Mouse (Mus musculus) T-helper 1 cell (primary cell): Measurements from ENCODE around the gene Hmgcr.

Experiments used
- in situ Hi-C: fragments of 300-600 bp; cut with MboI, MseI; formaldehyde crosslinking; loops from one replicate; pipeline ENCODE4 v1.15.1; 2025; ENCODE audit warnings: high pct_unique_total_duplicates

Gene Hmgcr

DNA sequence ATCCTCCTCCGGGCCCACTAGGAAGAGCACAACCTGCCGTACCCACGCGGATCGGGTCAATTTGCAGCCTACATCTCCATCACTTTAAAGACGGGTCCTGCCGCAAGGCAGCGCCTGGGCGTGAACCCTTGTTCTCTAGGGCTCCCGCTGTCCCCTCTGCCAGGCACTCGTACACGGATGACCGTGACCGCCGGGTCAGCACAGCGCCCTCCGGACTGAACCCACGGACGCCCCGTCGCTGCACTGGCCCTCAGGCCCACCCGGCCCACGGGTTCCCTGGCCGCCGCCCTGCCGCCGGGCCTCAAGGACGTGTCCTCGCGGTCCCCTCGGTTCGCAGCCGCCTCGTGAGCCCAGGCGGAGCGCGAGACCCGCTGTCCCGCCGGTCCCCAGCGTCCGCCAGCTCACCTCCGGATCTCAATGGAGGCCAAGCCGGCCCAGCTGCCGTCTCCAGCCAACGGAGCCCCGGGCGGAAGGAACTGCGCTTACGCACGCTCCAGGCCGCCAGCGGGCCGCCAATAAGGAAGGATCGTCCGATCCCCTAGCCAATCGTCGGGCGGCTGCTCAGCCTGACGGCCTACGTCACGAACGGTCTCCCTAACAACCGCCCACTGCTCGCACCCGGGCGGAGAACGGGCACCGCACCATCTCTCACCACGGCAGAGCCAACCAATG is at the start of gene Hmgcr:
Gene Hmgcr (minus strand): TSS at position 531 of the 672 bp plus-strand sequence.
- in situ Hi-C loops: no loop called here

DNA sequence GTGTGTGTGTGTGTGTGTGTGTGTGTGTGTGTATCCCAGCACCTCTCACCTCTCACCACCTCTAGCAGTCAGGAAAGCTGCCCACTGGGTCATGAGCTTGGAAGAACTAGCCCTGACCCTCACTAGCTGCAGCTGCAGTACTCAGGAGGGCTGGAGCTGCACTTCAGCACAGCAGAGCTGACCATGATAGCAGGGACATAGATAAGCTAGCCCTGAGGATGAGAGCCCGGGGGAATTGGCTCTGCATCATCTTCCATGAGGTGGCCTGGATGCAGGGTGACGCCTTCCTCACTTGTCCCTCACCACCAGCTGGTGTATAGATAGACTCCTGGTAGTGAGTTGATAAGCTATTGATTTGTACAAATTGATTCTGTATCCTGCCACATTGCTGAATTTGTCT is 49.3 kb upstream of the Hmgcr start:
- in situ Hi-C loops: no loop called here

DNA sequence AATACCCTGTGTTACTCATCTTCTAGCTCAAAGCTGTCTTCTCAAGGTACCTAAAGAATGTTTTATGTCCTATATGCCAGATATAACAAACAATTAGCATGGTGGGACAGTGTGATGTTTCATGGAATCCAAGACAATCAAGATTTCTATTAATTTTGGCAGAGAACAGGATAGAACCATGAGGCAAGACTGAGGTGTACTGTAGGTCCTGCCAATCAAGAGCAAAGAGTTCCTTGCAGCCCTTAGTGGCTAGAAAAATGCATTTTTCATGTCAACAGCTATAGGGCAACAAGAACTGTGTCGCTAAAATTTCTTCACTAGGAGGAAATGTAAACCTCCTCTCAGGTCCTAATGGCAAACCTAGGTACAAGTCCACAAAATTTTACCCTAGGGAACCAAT is 47.1 kb upstream of the Hmgcr start:
- in situ Hi-C loops: no loop called here

DNA sequence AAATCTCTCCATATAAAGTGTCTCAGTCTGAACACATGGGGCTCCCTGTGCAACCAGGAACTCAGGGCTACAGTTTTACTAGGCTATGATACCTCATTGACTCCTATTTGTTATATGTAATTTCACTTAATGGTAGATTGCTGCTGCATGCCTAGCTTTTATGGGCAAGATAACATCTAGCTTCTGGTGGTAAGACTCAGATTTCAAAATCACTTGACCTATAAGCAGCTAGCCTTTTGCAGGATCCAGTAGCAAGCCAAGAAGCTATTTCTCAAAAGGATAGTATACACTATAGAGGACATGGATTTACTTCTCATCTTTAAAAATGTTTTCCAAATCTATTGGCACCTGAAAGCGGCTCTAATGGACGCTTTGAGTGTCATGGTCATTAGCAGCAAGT is 45.6 kb upstream of the Hmgcr start:
- in situ Hi-C loops: no loop called here

DNA sequence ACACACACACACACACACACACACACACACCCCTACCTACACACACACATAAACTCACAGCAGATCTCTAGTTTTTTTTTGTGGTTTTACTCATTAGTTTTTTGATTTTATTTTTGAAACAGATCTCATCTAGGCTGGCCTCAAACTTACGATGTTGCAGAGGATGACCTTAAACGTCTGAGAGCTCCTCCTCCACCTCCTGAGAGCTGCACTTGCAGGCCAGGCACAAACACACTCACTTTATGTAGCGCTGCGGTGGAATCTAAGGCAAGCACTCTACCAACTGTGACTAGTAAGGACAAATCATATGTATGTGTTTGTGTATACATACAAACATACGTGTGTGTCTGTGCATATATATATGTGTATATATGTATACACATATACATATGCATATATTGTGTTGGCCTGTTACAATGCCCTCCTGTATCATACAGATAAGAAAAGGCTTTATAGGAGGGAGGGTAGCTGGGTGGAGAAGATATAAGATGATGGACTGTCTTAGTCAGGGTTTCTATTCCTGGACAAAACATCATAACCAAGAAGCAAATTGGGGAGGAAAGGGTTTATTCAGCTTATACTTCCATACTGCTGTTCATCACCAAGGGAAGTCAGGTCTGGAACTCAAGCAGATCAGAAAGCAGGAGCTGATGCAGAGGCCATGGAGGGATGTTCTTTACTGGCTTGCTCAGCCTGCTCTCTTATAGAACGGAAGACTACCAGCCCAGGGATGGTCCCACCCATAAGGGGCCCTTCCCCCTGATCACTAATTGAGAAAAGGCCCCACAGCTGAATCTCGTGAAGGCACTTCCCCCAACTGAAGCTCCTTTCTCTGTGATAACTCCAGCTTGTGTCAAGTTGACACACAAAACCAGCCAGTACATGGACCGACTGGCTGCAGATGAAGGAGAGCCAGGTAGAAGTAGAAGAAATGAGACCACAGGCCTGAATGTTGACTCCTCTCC is 38.8 kb upstream of the Hmgcr start:
- in situ Hi-C loops: no loop called here

DNA sequence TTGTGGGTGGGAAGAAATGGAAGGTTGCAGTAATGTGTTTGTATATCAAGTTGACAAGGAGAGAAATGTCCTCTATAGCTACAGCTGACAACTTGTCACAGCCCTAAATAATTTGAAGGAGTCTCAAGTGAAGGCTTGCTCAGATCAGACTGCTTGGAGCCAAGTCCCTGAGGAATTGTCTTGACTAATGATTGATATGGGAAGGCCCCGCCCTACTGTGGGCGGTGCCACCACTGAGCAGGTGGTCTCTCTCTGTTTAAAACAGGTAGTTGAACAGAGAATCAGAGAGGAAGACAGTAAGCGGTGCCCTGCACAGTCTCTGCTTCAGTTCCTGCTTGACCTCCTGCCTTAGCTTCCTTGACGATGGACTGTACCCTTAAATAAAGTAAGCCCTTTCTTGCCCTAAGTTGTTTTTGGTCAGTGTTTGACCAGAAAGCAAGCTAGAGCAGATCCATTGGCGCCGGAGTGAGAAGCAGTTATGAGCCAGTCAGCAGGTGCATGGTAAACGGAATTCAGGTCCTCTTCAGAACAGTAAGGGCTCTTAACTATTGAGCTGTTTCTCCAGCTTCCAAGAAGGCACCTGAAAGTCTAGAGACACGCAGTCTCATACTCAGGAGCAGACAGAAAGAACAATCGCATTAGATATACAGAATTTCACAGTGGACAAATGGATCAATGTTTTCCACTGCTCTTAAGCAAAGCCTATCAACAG is 32.0 kb upstream of the Hmgcr start:
- in situ Hi-C loops: no loop called here

DNA sequence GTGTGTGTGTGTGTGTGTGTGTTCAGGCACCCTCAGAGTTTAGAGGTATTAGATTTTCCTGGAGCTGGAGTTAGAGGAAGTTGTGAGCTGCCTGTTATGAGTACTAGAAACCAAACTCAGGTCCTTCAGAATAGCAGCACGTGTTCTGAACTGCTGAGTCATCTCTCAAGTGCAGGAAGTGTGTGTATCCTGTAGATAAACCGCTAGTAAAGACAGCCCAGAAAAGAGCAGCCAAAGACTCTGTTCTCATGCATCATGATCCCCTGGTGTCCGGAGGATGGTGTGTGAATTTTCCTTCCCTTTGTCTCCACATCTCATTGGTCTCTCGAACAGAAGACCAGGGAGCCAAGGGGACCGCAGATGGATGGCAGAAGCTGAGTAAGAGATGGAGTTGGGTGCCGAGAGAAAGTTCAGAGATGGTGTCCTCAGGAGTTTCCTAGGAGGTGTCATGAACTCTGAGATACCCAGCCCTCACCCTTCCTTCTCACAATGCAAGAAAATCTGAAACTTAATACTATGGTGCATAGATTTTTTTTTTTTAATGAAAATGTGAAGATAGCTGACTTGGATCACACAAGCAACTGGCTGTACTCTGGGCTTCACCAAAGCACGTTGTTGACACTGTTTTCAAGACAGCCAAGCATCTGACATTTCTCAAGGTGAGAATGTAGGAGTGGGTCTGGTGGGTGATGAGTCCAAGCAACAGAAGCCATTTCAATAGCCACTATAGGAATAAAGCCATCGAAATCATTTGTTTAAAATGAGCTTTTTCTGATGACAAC is 27.3 kb upstream of the Hmgcr start:
- in situ Hi-C loops: no loop called here

DNA sequence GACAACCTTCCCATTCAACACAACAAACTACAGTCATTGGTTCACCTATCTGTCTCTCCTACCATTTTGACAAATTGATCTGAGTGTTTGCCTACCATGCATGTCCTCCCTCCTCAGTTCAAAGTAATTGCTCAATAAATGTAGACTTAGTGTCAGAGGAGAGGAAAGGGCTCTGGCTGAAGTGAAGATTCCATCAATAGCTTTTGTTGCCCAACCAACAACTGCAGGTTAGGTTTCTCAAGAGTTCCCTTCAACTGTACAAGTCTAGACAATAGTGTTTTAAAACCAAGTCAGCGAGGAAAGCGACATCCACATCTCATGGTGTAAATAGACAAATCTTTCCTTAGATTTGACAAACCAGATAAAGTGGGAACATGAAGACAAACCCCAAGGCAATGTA is 24.7 kb upstream of the Hmgcr start:
- in situ Hi-C loops: no loop called here

DNA sequence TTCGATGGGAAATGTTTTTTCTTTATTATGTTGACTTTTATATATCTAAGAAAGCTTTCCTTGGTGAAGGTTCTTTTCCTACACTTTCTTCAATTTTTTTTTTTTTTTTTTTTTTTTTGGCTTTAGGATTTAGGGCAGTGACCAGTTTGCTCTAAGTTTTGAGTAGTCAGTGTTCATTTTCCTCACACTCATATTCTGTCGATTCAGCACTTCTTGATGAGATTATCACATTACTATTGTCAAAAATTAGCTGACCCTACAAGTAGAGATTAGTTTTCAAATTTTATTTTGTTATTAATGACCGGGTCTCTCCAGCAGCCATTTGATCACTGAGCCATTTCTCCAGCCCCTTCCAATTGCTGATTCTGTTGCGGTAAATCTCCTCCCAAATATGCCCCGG is 19.2 kb upstream of the Hmgcr start:
- in situ Hi-C loops: loop anchor here (5.0 kb wide), 1 partner anchor 92 kb away; no protein-coding TSS in a partner anchor

DNA sequence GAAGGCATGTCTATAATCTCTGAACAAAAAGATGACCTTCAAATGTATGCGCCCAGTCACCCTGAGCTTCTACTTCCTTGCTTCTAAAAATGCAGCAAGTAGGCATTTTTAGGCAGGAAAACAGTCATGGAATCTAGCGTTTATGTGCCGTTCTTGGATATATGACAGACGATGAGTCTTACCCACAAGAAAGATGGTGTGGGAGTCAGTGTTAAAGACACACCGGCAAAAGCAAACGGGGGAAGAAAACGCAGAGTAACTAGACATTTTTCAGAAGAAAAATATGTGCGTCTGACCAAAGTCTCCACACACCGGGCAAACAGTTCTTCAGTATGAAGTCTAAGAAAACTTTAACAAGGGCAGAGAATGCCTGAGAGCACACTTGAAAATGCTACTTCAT is 16.5 kb upstream of the Hmgcr start:
- in situ Hi-C loops: no loop called here

DNA sequence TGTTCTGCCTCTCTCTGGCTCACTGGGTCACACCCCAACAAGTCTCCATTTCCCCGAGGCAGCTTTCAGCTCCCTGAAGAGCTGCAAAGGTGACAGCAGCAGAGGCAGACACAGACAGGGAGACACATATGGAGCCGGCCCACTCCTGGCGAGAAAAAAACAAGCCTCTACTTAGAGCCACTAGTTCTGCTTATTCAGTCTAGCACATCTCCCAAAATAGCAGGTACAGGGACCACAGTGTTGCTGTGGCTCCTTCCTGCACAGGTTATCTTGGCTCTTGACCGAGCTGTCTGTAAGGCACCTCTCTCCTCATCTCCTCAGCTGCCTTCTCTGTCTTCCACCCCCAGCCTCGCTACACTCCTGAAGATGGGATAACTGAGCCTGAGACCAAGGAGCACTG is 14.0 kb upstream of the Hmgcr start:
- in situ Hi-C loops: no loop called here

DNA sequence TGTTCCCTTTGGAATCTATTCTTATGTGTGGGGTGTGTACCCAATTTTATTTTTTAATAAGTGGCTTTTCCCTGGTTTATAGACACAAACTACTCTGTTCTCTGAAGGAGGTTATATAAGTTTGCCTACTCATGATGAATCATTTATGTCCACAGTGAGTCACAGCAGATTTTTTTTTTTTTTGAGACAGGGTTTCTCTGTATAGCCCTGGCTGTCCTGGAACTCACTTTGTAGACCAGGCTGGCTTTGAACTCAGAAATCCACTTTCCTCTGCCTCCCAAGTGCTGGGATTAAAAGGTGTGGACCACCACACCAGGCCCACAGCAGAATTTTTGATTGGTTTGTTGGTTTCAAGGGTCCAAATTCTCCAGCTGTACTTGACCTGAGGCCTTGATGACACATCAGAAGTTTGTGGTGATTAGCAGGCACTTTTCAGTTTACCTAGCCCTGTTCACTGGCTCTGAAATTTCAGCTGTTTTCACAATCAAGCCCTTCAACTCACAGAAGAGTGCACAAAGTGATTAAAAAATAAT is 10.4 kb upstream of the Hmgcr start:
- in situ Hi-C loops: no loop called here

DNA sequence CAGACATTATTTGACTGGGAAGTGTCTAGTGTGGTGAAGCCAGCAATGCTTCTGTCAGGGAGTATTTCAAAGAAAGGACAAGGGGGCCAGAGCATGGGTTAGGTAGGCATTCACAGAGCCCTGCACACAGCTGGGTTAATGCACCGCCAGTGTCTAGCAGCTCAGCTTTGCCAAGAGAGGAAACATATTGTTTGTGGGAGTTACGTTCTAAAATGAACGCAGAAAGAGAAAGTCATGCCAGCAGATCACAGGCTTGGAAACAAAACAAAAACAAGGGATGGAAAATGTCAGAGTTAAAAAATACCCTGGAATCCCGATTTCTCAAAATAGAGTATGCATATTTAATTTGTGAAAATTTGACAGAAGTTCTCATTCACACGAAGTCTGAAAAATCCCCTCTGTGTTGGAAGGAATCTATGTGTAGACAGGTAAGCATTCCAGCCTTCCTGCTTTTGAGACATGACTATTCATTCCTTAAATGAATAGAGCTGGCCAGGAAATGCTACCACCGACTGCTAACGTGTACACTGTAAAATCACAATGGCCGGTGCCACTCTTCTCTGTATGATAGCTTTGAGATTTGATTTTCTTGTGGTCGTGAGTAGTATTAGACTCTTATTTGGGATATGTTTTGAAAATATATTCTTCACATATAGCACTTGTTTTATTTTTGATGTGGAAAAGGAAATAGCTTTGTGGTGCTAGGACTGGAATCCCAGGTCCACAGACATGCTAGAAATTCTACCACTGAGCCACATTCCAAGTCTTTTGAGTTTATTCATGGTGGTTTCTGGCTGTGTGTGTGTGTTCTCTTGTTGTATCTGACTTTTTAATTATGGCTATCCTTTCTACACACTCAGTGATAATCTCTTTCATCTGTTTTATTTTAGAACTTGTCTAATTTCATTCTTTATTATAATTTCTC is 9.7 kb upstream of the Hmgcr start:
- in situ Hi-C loops: no loop called here

DNA sequence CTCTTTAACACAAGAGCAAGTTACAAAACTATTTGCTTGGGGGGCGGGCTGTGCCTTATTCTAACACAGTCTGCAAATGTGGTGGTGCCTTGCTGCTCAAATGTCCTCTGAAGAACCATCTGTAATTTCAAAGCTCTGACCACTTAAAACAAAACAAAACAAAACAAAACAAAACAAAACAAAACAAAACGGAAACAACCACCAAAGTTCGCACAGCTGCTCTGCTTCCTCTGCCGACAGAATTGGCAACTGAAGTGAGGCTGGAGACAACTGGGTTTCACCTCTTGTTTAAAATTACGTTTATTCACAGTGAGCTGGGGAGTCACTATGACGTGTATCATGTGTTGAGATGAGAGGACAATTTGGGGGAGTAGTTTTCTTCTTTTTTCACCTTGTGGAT is 7.9 kb upstream of the Hmgcr start:
- in situ Hi-C loops: no loop called here

DNA sequence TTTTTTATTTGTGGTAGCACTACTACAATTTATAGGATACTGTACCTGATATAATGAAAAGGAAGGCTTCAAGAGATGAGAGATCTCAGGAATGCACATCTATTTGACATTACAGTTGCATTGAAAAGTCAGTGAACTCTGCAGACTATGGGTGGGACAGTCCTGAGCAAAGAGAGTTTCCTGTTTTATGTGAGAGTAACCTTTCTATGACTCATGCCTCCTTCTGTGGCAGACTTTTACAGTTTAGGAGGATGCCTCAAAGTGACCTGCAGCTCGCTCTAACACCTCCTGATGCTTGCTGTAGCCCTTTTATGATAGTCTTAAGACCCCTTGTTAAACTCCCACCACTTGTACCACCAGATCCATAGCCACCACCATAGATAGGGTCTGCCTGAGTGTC is 6.3 kb upstream of the Hmgcr start:
- in situ Hi-C loops: no loop called here

DNA sequence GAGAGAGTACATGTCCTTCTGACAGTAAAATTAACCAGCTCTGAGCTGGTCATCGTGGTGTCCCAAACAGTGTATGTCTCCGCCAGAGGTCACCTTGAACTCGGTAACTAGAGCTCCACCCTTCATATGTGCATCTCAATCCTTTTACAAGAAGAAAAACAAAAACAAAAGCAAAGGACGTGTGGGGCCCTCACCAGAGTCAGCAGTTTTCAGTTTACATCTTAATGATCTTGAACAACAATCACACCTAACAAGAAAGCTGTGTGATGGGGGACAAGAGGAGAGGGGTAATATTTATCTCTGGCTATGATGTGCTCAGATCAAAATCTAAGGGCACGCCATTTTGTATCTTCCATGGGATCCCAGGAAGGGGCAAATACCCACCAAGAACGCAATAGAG is 5.0 kb upstream of the Hmgcr start:
- in situ Hi-C loops: no loop called here

DNA sequence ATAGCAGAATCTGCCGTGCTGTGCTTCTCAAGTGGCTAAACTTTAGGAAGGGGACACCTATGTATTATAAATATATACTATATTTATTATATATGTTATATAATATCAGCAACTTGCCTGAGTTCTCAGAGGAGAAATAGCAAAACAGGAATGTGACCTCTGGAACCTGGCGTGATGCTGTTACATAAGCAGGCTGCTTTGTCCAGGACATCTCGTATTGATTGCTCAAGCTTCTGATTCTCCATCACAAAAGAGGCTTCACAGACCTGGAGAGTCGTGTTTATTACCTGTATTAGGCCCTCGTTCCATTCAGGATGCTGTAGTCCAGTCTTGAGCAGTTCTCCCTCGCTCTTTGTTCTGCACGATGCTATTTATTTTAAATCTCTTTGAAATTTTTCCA is 3.1 kb upstream of the Hmgcr start:
- in situ Hi-C loops: no loop called here

DNA sequence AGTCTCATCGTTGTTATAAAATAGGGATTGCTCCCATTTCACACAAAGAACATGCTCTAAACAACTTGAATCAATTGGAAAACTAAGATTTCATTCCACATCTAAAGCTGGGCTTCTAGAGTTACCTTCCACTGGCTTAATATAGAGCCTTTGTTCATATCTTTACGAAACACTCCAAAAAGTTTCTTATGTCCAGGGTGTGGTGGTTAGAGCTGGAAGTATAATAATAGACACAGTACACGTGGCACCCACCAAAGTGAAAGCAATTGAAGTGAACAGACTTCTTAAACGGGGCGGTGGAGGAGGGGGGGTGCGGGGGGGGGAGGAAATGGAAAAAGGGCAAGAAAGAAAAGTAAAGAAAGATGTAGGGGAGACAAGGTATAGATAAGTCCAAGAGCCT is 1.5 kb upstream of the Hmgcr start:
- in situ Hi-C loops: no loop called here

DNA sequence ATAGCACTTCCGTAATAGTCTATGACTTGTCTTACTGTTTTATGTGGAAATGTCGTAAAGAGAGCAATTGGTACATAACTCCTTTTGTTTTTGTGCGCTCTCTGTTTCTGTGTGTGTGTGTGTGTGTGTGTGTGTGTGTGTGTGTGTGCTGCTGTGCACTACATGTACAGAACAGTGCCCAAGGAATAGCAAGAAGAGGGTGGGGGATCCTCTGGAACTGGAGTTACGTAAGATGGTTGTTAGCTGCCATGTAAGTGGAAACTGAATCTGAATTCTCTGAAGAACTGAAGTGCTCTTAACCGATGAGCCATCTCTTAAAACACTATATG is 1.1 kb upstream of the Hmgcr start:
- in situ Hi-C loops: no loop called here
